Mouse (Mus musculus) WW6 (cell line): ENCODE results near the gene Ak7.
A peak's percentile ranks its signal among the peaks of the same experiment; 100 is the strongest.

ENCODE experiments used
- DNase-seq: peaks from one replicate; pipeline ENCODE4 v3.0.0-alpha.2; 2013; ENCODE audit warnings: low read depth, low spot score

Ak7 gene

DNA sequence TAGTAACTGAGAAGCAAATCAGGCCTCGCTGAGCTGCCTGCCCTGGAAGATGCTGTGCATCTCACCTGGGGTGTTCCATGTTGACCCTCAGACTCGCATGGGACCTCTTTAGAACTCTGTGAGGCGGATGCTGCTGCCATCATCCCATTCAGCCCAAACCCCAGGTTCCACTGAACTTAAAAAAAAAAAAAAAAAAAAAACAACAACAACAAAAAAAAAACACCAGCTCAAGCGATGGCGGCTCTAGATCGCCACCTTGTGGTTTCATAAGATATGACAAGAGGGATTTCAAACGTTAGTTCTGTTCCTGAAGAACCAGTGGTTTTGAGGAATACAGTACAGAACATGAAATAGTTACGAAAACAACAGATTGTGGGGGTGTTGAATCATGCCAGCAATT is 22.2 kb downstream of the Ak7 start:
- no peak for DNase-seq

DNA sequence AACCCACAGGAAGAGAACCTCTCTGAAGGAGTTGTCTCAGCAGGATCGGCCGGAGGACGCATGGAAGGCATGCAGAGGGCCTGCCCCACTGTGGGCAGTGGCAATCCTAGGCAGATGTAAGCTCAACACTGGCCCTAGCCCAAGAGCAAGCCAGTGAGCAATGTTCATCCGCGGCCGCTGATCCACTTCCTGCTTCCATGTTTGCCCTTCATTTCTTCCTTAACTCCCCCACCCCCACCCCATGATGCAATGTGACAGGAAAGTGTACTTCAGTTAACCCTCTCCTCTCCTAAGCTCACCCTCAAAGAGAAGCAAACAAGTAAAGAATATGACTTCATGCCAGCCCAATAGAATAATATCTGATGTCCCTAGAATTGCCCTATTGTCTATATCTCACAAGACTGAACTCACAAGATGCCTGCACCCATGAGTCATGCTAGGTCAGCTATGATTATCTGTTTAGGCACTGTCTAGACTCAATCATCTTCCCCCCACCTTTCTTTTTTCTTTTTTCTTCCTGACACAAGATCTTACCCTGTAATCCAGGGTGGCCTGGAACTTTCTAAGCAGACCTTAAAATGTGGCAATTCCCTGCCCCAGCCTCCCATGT is 25.2 kb downstream of the Ak7 start:
- no peak for DNase-seq

DNA sequence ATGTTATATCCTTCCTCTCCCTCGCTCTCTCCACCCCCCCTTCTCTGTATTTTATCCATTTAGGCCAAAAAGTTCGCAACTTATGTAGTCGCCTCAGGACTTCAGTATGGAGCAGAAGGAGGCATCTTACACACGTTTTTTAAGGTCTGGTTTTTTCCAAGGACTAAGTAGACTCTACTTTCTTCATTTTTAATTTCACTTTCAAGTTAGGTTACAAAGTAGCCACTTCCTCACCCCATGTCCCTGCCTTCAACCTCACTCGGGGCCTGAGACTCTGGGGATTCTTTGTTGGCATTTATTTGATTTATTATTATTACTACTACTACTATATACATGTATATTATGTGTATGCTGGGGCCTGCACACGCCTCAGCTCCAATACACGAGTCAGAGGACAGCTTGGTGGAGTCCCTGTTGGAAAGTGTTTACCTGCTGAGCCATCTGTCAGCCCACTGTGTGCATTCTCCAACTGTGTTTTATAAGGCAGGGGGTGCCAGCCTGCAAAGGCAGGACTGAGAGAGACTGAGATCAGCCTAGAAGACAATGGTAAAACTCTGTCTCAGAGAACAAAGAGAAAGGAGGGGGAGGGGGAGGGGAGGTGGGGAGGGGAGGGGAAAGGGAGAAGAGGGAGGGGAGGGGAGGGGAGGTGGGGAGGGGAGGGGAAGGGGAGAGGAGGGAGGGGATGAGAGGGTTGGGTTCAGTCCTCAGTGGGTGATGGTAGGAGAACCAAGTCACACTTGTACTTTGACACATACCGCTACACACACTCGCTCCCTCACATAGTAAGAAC is 27.8 kb downstream of the Ak7 start:
- DNase-seq: no peak

DNA sequence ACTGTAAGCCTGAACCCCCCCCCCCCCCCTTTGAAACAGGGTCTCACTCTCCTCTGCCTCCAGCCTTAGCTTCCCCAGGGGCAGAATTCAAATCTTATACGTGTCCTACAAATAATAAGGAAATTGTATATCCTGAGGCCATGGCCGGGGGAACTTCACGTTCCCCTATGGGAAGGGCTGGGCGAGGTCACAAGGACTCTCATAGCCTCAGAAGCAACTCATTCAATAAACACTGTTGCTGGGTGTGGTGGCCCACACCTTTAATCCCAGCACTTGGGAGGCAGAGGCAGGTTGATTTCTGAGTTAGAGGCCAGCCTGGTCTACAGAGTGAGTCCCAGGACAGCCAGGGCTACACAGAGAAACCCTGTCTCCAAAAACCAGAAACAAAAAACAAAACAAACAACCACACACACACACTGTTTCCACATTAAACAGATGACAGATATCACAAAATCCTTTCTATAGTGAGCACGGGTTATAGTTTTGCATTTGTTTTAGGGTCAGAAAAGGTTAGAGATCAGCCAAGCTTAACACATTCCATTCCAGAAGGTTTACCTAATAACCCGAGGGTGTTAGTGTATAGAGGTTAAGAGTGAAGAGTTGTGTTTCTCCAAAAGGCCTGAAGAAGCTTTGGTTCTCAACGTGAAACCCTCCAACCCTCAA is 29.6 kb downstream of the Ak7 start:
- no peak for DNase-seq

DNA sequence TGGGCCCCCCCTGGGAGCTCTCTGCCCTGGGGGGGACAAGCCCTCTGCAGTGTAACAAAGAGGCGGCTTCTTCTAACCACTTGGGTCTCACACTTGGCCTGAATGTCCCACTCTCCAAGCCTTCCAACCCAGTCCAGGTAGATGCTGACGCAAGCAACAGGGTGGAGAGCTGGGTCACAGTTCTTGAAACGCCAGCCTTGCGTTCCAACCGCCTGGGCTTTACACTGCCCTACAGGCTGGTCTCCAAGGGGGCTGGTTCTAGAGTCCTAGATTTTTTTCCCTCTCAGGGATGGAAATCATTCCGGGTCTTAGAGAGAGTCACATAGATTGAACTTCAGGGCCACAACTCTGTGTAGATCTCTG is 30.1 kb downstream of the Ak7 start:
- DNase-seq: no peak

DNA sequence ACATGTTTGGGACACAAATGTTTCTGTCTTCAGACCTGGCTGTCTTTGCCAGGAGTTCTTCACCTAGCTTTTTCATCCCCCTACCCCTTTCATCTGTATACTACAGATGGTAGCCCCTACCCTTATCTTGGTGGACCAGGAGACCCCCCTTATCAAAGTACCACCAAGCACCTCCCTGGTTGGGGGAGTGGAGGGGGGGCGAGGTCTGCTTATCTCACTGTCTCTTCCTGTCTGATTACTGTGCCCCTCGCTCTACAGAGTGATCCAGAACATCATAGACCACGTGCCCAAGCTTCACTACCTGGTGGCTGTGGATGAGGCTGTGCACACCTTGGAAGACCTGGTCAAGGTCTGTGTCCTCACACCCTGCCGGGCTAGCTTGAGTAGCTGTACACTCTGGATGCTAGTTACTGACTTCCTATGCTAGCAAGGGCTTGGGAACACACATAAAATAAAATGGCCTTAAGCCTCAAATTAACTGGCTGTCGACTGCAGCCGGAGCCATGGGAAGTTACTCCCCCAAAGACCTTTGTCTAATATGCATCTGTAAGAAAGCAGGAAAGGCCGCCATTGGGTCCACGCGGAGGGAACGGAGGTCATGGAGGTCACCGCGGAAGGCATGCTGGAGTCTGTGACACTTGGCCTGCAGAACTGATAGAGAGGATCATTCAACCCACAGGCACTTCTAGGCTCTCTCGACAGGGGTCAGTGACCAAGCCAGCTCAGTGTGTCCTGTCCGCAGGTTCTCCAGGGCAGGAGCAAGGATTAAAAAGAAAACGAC is 32.7 kb downstream of the Ak7 start:
- DNase-seq: no peak

DNA sequence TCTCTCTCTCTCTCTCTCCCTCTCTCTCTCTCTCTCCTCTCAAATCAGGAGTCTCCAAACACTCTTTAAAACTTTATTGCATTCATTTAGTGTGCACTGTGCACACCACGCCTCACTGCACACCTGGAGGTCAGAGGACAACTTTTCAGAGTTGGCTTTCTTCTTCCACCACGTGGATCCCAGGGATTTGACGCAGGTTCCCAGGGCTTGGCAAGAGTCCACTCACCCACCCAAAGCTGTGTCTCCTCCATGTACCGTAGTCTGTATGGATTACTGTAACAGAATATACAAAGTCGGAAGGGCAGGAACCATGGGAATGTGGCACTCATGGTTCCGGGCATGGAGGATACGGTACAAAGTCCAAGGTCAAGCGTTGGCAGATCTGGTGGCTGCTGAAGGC is 33.9 kb downstream of the Ak7 start:
- DNase-seq: no peak

DNA sequence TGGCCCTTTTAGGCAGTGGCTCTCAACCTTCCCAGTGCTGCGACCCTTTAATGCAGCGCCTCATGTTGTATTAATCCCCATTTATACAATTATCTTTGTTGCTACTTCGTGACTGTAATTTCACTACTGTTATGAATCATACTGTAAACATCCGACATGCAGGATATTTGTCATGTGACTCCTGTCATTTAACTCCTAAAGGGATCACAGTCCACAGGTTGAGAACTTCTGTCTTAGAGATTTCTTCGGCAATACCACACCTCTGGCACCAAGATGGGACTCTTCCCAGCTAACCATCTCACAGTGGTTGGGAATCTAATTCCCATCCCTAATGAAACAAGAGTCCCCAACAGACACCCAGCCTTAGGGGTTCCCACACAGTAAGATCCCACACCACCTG is 42.3 kb downstream of the Ak7 start:
- no peak for DNase-seq

DNA sequence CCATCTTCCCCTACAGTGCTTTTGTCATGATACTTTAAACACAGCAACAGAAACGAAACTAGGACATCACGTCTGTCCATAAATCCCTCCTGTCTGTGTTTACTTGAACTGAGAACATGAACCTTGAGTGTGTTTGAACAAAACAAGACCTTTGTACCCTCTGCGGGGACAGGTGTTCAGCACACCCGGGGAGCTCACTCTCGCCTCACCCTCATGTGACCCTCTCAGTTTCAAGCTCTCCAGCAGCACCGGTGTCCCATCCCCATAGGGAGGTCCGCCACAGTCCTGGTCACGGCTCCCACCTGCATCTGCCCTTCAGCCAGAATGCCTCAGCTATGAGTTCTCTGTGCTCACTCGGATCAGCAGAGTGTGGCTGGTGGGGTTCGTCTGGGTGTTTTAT is 48.0 kb downstream of the Ak7 start:
- no peak for DNase-seq

DNA sequence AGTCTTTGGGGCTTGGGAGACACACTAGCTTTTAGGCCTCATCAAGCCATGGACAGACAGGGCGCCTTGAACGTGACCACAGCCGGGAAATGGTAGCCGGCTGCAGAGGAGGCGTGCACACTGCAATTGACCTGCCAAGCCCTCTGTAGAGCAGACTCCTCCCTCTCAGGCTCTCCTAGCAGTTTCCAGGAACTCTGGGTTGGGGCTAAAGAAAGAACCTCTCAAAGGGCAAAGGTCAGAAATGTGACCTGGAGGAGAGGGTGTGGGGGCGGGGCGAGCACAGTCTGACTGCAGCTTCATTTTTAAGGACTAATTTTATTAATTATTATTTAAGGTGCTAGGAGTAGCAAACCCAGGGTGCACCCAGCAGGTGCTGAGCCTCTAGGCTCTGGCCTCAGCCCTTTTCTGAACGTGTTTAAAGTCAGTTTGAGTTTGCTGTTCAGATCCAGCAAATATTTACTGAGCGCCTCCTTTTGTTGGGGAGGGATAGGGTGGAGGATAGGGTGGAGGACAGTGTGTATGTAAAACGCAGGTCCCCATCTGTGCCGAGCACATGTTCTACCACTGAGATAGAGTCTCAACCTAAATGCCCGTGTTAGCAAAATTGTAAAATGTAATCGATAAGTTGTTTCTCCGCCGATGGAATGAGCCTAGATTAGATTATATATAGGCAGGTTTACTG is 52.2 kb downstream of the Ak7 start:
- DNase-seq: peak; percentile 71

DNA sequence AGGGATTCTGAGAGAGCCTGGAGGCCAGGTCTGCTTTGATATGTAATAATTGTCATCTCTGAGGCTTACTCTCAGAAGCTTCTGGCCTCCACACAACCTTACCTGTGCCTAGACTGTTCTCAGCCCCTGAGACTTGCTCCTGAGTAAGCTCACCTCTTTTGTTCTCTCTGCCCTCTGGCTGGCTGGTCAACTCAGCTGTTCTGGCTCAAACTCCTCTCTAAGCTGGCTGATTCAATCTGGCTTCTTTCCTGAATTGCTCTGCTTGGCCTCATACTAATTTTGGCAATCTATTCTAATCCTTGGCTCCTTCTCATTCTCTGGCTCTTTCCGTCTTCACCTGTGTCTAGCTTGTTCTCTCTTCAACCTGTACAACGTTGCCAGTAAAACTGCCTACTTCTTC is 53.1 kb downstream of the Ak7 start:
- DNase-seq: no peak

DNA sequence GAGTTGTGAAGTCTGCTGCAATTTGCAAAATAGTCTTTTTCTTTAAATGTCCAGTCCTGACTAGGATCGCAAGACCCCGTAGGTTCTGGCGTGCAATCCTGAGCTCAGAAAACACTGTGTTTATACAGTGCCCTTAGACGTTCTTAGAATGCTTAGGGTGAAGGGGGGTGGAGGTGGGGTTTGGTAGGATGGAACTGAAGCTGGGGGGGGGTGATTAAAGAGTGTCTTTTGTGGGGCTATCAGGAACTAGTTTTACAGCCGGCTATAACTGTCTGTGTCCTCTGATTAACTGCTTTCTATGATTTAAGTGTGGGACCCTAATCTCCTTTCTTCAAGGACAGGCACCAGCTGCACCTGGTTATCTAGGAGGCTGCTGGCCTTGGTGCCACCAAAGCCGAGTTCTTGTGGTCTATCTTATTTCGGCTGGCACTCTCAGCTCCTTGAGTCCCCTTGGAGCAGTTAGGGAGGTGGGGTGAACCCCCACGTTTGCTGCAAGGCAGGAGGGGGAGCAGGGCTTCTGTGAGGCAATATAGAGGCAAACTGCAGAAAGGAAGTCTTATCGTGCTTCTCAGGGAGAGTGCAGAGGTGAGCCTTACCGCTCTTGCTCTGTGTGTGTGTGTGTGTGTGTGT is 54.2 kb downstream of the Ak7 start:
- DNase-seq: no peak

DNA sequence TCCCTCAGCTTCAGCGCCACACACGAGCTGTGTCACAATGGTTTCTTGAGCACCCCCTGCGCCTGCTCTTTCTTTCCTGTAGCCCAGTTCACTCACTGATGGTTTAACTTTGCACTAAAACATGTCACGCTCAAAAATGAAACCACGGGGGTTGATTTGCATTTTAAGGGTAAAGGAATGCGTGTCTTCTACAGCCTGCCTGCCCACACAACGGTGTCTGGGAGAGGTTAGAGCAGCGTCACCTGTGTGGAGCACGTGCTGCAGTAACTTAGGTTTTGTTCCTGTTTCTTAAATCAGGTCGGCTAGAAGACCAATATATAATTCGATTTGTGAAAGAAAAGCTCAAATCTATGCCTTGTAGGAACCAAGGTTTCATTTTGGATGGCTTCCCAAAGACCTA is 55.4 kb downstream of the Ak7 start:
- DNase-seq: no peak

DNA sequence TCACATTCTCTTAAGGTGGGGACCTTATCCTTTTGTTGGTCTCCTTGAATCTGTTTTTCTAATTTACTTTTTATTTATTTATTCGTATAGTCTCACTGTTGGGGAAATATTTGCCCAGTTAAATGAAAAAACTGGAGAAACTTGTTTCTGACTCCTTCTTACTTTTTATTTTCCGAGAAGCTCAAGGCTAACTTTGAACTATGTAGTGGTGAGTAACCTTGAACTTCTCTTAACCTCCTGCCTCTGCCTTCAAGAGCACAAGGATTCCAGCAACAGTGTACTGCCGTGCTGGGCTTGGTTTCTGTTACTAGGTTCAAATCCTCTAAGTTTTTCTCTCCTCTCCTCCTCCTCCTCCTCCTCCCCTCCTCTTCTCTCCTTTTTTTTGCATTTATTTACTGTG is 55.9 kb downstream of the Ak7 start:
- DNase-seq: no peak

DNA sequence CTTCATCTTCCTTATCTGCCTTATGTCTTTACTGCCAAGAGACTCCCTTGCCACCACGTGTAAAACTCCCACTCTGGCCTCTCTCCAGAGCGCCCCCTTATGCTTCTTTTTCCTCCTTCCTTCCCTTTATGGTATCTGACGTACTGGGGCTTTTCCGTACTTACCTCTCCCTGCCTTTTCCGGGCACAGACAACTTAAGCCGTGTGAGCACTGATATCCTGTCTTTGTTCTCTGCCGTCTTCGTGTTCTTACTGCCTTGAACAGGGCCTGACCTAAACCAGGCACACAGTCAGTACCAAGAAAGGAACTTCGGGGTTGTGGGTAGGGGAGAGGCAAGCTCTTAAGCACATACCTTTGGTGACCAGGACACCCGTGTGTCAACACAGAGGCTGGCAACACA is 63.9 kb downstream of the Ak7 start:
- DNase-seq: no peak

DNA sequence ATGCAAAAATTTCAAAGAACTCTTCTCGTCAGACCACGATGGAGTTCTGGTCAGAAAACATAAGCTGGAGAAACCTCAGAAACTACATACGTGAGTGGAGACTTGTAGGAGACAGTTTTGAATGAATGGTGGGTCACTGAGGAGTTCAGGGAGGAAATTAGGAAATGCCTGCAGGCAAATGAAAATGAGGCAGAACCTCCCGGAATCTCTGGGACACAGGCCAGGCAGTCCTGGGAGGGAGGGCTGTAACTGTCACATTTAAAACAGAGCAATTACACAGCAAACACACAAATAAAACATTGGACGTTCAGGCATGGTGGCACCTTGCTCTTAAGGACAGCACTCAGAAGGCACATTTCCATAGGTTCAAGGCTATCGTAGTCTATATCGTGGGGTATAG is 69.1 kb downstream of the Ak7 start:
- DNase-seq: no peak

DNA sequence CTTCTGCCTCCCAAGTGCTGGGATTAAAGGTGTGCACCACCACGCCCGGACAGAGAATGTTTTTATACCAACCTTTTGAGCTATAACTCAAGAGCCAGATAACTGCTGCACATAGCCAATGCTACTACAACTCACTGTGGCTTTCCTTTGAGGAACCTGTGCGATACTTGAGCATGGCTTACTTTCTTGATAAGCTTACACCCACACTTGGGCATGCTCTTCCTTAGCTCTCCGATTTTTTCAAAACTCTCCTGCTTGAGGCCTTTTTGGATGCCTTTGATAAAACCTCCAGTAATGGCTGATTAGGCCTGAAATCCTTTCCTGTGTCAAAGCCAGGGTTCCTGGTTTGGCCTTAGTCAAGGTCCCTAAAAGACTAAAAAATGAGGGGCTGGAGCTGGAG is 71.9 kb downstream of the Ak7 start:
- no peak for DNase-seq

DNA sequence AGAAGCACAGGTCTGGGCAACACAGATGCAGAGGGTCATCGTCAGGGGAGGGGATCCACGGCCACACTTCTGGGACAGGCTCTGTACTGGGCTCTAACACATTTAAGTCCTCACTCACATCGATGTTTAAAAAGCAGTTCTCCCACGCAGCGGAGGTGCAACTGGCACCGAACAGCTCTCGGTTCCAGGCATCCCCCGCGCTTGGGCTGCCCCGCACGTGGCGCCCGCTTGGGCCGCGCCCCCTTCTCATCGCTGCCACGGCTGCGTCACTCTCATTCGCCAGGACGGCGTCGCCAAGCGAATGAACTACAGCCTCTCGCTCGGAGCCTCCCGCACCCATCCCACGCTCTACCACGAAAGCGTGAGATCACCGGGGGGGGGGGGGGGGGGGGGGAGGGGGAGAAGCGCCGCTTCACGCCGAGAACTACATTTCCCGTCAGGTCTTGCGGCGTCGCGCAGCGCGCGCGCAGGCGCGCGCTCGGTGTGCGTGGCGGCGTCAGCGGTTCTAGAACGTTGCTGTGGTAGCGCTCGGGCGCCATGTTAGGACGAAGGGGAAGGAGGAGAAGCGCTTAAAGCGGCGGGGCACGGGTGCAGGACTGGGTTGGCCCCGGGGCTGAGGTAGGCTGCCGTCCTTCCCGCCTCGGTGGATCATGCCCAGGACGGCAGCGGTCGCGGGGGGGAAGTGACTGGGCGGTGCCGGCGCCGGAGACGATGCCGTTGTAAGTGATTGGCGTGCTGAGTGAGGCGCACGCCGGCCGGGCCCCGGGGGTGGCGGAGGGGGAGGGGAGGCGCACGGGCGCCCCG is 78.6 kb downstream of the Ak7 start, which contains the start of gene Papola:
TSS of gene Papola (plus strand) at position 499 of the 804 bp plus-strand sequence.
- peak; percentile 86 for DNase-seq

DNA sequence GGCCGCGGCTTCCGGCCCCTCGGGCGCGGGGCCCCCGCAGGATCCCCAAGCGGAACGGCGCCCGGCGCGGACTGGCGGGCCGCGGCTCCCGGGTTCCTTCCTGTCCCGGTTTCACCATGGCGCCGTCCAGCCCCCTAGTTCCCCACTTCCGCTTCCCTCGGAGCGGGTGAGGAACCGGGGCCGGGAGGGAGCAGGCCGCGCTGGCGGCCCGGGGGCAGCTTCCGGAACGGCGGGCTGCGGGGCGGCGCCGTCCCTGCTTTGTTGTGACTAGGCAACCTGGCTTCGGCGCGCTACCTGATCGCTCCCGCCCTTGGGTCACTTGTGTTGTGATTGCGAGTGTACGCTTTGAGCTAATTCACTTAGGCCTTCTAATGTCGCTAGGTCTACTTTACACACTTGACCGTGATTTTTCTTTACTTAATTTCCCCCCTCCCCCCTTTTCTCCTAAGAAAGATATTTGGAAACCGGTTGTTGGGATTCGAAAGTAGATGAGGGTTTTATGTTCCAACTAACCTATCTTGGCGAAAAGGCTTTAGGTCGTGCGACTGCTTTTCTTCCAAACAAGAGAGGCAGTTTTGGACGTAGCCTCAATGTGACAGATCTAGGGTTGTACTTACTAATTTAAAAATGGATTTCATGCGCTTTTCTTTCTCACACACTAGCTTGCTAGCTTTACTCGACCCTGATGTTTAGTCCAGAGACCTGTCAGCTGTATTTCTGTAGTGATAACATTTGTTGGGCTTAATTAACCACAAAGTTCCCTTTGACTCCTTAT is 79.4 kb downstream of the Ak7 start:
- DNase-seq: no peak

DNA sequence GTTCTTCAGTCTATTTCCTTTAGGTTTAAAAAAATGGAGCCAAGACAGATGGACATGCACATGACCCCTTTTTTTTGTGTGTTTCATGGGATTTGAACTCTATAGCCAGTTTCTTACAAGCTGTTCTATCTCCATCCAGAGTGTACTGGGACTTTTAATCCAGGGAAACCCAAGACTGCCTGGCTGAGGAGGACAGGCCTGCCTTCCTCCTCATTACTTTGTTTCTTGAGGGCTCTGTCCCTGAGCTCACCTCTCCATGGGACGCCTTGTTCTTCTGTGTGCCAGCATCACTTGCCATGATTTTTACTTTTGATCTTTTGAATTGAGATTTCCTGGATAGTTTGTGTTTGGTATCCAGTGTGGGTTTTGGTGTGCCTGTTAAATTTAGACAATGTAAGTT is 80.3 kb downstream of the Ak7 start:
- DNase-seq: no peak
